8 mouse cellular contexts compared by ENCODE assay signal in genomic region chr13:55830833-55831721, GRCm38 (mm10). TPM values are rescaled to one million over a fixed set of nuclear protein-coding genes. Genes with fewer than 3 reads are reported as not detected.
DNase-seq lines count a peak whose midpoint lies in the region; ATAC-seq lines count a peak whose summit lies in the region.

No protein-coding gene starts in this region.

- no peaks in the 10 kb centered on the region for H3K36me3 ChIP-seq in lung, embryonic 15.5 days
- no peaks in the 10 kb centered on the region for H3K36me3 ChIP-seq in forebrain, embryonic 12.5 days (replicated peaks)
- H3K36me3 ChIP-seq in limb, embryonic 11.5 days (ENCODE audit: control insufficient read depth, insufficient read depth, low read length): no peaks in the 10 kb centered on the region
- H3K36me3 ChIP-seq in neural tube, embryonic 15.5 days: no peaks in the 10 kb centered on the region

- no peak overlapping the region for H3K9ac ChIP-seq in lung, embryonic 15.5 days
- no peak overlapping the region for H3K9ac ChIP-seq in forebrain, embryonic 12.5 days
- peak overlapping the region; percentile 97 for H3K9ac ChIP-seq in limb, embryonic 11.5 days (ENCODE audit: low read length)
- H3K9ac ChIP-seq in neural tube, embryonic 15.5 days (replicated peaks): no peak overlapping the region

- H3K9me3 ChIP-seq in lung, embryonic 15.5 days: no peaks in the 10 kb centered on the region
- H3K9me3 ChIP-seq in forebrain, embryonic 12.5 days: no peaks in the 10 kb centered on the region
- no peaks in the 10 kb centered on the region for H3K9me3 ChIP-seq in limb, embryonic 11.5 days (ENCODE audit: control insufficient read depth, low read length)
- H3K9me3 ChIP-seq in neural tube, embryonic 15.5 days (replicated peaks): no peaks in the 10 kb centered on the region

- peak overlapping the region; percentile 29 for H3K4me3 ChIP-seq in lung, embryonic 15.5 days
- peak overlapping the region; percentile 30 for H3K4me3 ChIP-seq in forebrain, embryonic 12.5 days (replicated peaks)
- peak overlapping the region; percentile 70 for H3K4me3 ChIP-seq in limb, embryonic 11.5 days (ENCODE audit: low read depth, low read length)
- peak overlapping the region; percentile 14; the same call in 1 of the 2 replicates for H3K4me3 ChIP-seq in neural tube, embryonic 15.5 days (replicated peaks)

- H3K4me2 ChIP-seq in lung, embryonic 15.5 days: peak overlapping the region; percentile 51
- peak overlapping the region; percentile 45 for H3K4me2 ChIP-seq in forebrain, embryonic 12.5 days
- H3K4me2 ChIP-seq in limb, embryonic 11.5 days (ENCODE audit: low read depth, severe bottlenecking): peak overlapping the region; percentile 67
- peak overlapping the region; percentile 27 for H3K4me2 ChIP-seq in neural tube, embryonic 15.5 days

- WGBS in lung, embryonic 15.5 days: 1% methylated on average over 49 of the region's 82 CpGs
- under 1% methylated on average over 61 of the region's 82 CpGs for WGBS in forebrain, embryonic 12.5 days
- WGBS in limb, embryonic 11.5 days: under 1% methylated on average over 58 of the region's 82 CpGs
- under 1% methylated on average over 57 of the region's 82 CpGs for WGBS in neural tube, embryonic 15.5 days

- no peak for ATAC-seq in lung, embryonic 15.5 days (ENCODE audit: borderline replicate concordance, extremely low read depth, low FRiP score, low TSS enrichment)
- no peak for ATAC-seq in forebrain, embryonic 12.5 days (ENCODE audit: low FRiP score)
- peak; percentile 49 for ATAC-seq in limb, embryonic 11.5 days (ENCODE audit: insufficient number of reproducible peaks, low FRiP score, low TSS enrichment, low read depth)
- no peak for ATAC-seq in neural tube, embryonic 15.5 days (ENCODE audit: low FRiP score)
- ATAC-seq in activated CD4-positive, CD25-positive, alpha-beta regulatory T cell, adult 4 months: no peak

- H3K27ac ChIP-seq in lung, embryonic 15.5 days: no peak overlapping the region
- H3K27ac ChIP-seq in forebrain, embryonic 12.5 days: no peak overlapping the region
- peak overlapping the region; percentile 97 for H3K27ac ChIP-seq in limb, embryonic 11.5 days (replicated peaks; ENCODE audit: low read depth, low read length)
- no peak overlapping the region for H3K27ac ChIP-seq in neural tube, embryonic 15.5 days (replicated peaks)

- H3K4me1 ChIP-seq in lung, embryonic 15.5 days: peaks cover 32% of the 10 kb centered on the region
- peaks cover 37% of the 10 kb centered on the region for H3K4me1 ChIP-seq in forebrain, embryonic 12.5 days
- peaks cover 9% of the 10 kb centered on the region for H3K4me1 ChIP-seq in limb, embryonic 11.5 days (ENCODE audit: control insufficient read depth, insufficient read depth, low read length)
- H3K4me1 ChIP-seq in neural tube, embryonic 15.5 days: peaks cover 21% of the 10 kb centered on the region

- no peak for DNase-seq in lung, adult 18-20 months
- peak; percentile 82 for DNase-seq in limb, embryonic 11.5 days (ENCODE audit: low spot score)
- no peak for DNase-seq in layer of hippocampus, postnatal 14 days (ENCODE audit: low spot score in 2 of 2)
- DNase-seq in spleen, adult 12 weeks (ENCODE audit: low spot score): no peak

- peaks cover 95% of the 10 kb centered on the region for H3K27me3 ChIP-seq in lung, embryonic 15.5 days
- H3K27me3 ChIP-seq in forebrain, embryonic 12.5 days: peaks cover 92% of the 10 kb centered on the region
- H3K27me3 ChIP-seq in limb, embryonic 11.5 days (ENCODE audit: control insufficient read depth, insufficient read depth, low read length): peaks cover 65% of the 10 kb centered on the region
- H3K27me3 ChIP-seq in neural tube, embryonic 15.5 days (replicated peaks): peaks cover 89% of the 10 kb centered on the region

RNA-seq across cellular contexts. Expression of gene Pitx1, which starts 4.9 kb away (rescaled TPM):
- 1.1 and 1.2 TPM in 2 replicates for polyA plus RNA-seq in lung, embryonic 15.5 days (2015; fragmentation: Nextera tagmentation; extraction: Ambion mirVana)
- 1.7 and 2.8 TPM in 2 replicates for polyA plus RNA-seq in forebrain, embryonic 12.5 days (2016; fragmentation: Nextera tagmentation; extraction: Ambion mirVana)
- polyA plus RNA-seq in limb, embryonic 11.5 days (2014; fragmentation: Nextera tagmentation; extraction: Ambion mirVana): 155 and 197 TPM in 2 replicates
- 0.29 TPM in 1 of 2 replicates, not detected in the other for polyA plus RNA-seq in neural tube, embryonic 15.5 days (2015; fragmentation: Nextera tagmentation; extraction: Ambion mirVana)
- not detected for total RNA-seq in layer of hippocampus, postnatal 14 days (2021)
- polyA plus RNA-seq in activated CD4-positive, CD25-positive, alpha-beta regulatory T cell, adult 4 months (2017; shearing (Covaris generic)): not detected

RNA-seq across cellular contexts. Expression of gene Catsper3, which starts 46.7 kb away (rescaled TPM):
- polyA plus RNA-seq in lung, embryonic 15.5 days (2015; fragmentation: Nextera tagmentation; extraction: Ambion mirVana): not detected in 2 replicates
- not detected in 2 replicates for polyA plus RNA-seq in forebrain, embryonic 12.5 days (2016; fragmentation: Nextera tagmentation; extraction: Ambion mirVana)
- polyA plus RNA-seq in limb, embryonic 11.5 days (2014; fragmentation: Nextera tagmentation; extraction: Ambion mirVana): 0.19 TPM in 1 of 2 replicates, not detected in the other
- 0.26 TPM in 1 of 2 replicates, not detected in the other for polyA plus RNA-seq in neural tube, embryonic 15.5 days (2015; fragmentation: Nextera tagmentation; extraction: Ambion mirVana)
- under 1 TPM; 0.25 to 0.29 TPM for total RNA-seq in layer of hippocampus, postnatal 14 days (2021)
- under 1 TPM in 1 of 2 experiments, not detected in 1; 0.25 TPM for polyA plus RNA-seq in activated CD4-positive, CD25-positive, alpha-beta regulatory T cell, adult 4 months (2017; shearing (Covaris generic))

Comparison
In these comparisons a context has a peak if more than half of its experiments do, and no peak if none do; other contexts are left out.
1. H3K4me3 ChIP-seq: peak in every context shown above with its lines; median percentile 70 in limb, embryonic 11.5 days; 30 in forebrain, embryonic 12.5 days; 29 in lung, embryonic 15.5 days; 14 in neural tube, embryonic 15.5 days.
2. RNA of gene Pitx1, which starts 4.9 kb away (polyA plus RNA-seq): 155 to 197 TPM in limb, embryonic 11.5 days; 1.7 to 2.8 TPM in forebrain, embryonic 12.5 days, 1.1 to 1.2 TPM in lung, embryonic 15.5 days, 0.29 TPM in neural tube, embryonic 15.5 days and not detected in activated CD4-positive, CD25-positive, alpha-beta regulatory T cell, adult 4 months; every median in the first group is over 10 times any median in the second.
3. Peak in every context shown above with its lines, with median percentiles within 50 percentile points of each other: H3K4me2 ChIP-seq.